Mouse (Mus musculus) hindbrain, embryonic 16.5 days (tissue): ENCODE data around the gene Ece1. TPM values are rescaled to one million over a fixed set of nuclear protein-coding genes. Genes with fewer than 3 reads are reported as not detected.

Experiments
- ATAC-seq: fragments of 200-750 bp; cut with Nextera tagmentation; 2 replicates; pipeline ENCODE4 v1.8.0; 2017; ENCODE audit warnings: moderate TSS enrichment, moderate library complexity
- H3K27ac ChIP-seq: fragments of 300-500 bp; sonication (generic); 2 replicates; pipeline ENCODE4 v1.5.1; 2014; ENCODE audit warnings: low read depth, mild to moderate bottlenecking, control low read depth, low read length, moderate library complexity
- H3K27me3 ChIP-seq: fragments of 300-500 bp; sonication (generic); replicated peaks from 2 replicates; pipeline ENCODE4 v1.6.1; 2014; ENCODE audit warnings: low read length; ENCODE audit not compliant: control insufficient read depth, insufficient read depth
- H3K36me3 ChIP-seq: fragments of 300-500 bp; sonication (generic); 2 replicates; pipeline ENCODE4 v1.6.1; 2014; ENCODE audit warnings: mild to moderate bottlenecking, low read length, moderate library complexity, mixed read lengths; ENCODE audit not compliant: control insufficient read depth, insufficient read depth
- H3K4me1 ChIP-seq: fragments of 300-500 bp; sonication (generic); 2 replicates; pipeline ENCODE4 v1.6.1; 2014; ENCODE audit warnings: low read depth, low read length; ENCODE audit not compliant: control insufficient read depth, insufficient read depth
- H3K4me2 ChIP-seq: fragments of 300-500 bp; sonication (generic); 2 replicates; pipeline ENCODE4 v1.6.1; 2014; ENCODE audit warnings: mild to moderate bottlenecking, low read length, control low read depth, moderate library complexity
- H3K4me3 ChIP-seq: fragments of 300-500 bp; sonication (generic); 2 replicates; pipeline ENCODE4 v1.5.1; 2014; ENCODE audit warnings: mild to moderate bottlenecking, low read length, control low read depth, moderate library complexity
- H3K9ac ChIP-seq: fragments of 300-500 bp; sonication (generic); 2 replicates; pipeline ENCODE4 v1.6.1; 2014; ENCODE audit warnings: low read depth, mild to moderate bottlenecking, control low read depth, low read length, moderate library complexity
- H3K9me3 ChIP-seq: fragments of 300-500 bp; sonication (generic); 2 replicates; pipeline ENCODE4 v1.6.1; 2014; ENCODE audit warnings: mild to moderate bottlenecking, low read length, moderate library complexity; ENCODE audit not compliant: control insufficient read depth
- WGBS: fragments of 180-500 bp; shearing (Covaris S2); extraction: QIAGEN DNeasy Blood & Tissue Kit; methylation state at CpG from one replicate; pipeline ENCODE4 v1.1.7; 2014; 5-methylcytosine and 5-hydroxymethylcytosine counted together
- polyA plus RNA-seq: library from polyadenylated mRNA; unstranded; fragments of >200 nt; fragmentation: Nextera tagmentation; extraction: Ambion mirVana; gene quantifications from 2 replicates; pipeline ENCODE4 v1.2.1, GENCODE M21; 2015

The Ece1 gene
- polyA plus RNA-seq, 1 experiment from 2014 or later: 18.5 TPM

GRCm38 (mm10) chr4:137870979-137871378, 8.9 kb downstream of the Ece1 start:
- no peak overlapping the region for H3K4me2 ChIP-seq
- H3K4me3 ChIP-seq: no peak overlapping the region
- WGBS: 82% methylated on average over 4 of the region's 4 CpGs
- no peak overlapping the region for H3K9ac ChIP-seq
- H3K9me3 ChIP-seq: no peaks in the 10 kb centered on the region
- no peaks in the 10 kb centered on the region for H3K27me3 ChIP-seq
- H3K4me1 ChIP-seq: peaks cover 29% of the 10 kb centered on the region
- H3K36me3 ChIP-seq: no peaks in the 10 kb centered on the region
- no peak overlapping the region for H3K27ac ChIP-seq
- ATAC-seq: no peak

GRCm38 (mm10) chr4:137871431-137871830, 9.4 kb downstream of the Ece1 start:
- no peak for ATAC-seq

GRCm38 (mm10) chr4:137874337-137874736, 12.3 kb downstream of the Ece1 start:
- peaks cover 21% of the 10 kb centered on the region for H3K4me1 ChIP-seq
- H3K4me3 ChIP-seq: no peak overlapping the region
- H3K4me2 ChIP-seq: no peak overlapping the region
- H3K27me3 ChIP-seq: no peaks in the 10 kb centered on the region
- ATAC-seq: no peak
- no peak overlapping the region for H3K27ac ChIP-seq
- H3K9me3 ChIP-seq: no peaks in the 10 kb centered on the region
- no peak overlapping the region for H3K9ac ChIP-seq
- WGBS: 18% methylated on average over 7 of the region's 7 CpGs
- no peaks in the 10 kb centered on the region for H3K36me3 ChIP-seq

More at GRCm38 (mm10) chr4:137871431-137871830, 9.4 kb downstream of the Ece1 start:
- no peaks in the 10 kb centered on the region for H3K27me3 ChIP-seq
- no peak overlapping the region for H3K4me3 ChIP-seq
- peaks cover 24% of the 10 kb centered on the region for H3K4me1 ChIP-seq
- no peak overlapping the region for H3K27ac ChIP-seq
- H3K36me3 ChIP-seq: no peaks in the 10 kb centered on the region
- no peak overlapping the region for H3K4me2 ChIP-seq
- WGBS: 91% methylated on average over 8 of the region's 8 CpGs
- no peaks in the 10 kb centered on the region for H3K9me3 ChIP-seq
- H3K9ac ChIP-seq: no peak overlapping the region

GRCm38 (mm10) chr4:137874826-137875225, 12.8 kb downstream of the Ece1 start:
- Histone ChIP-seq H3K27ac (no peak overlapping the region), H3K4me3 (no peak overlapping the region), H3K9me3 (no peaks in the 10 kb centered on the region), H3K27me3 (no peaks in the 10 kb centered on the region), H3K36me3 (no peaks in the 10 kb centered on the region), H3K4me2 (no peak overlapping the region), H3K9ac (no peak overlapping the region), H3K4me1 (peaks cover 19% of the 10 kb centered on the region)
- 57% methylated on average over 4 of the region's 4 CpGs for WGBS
- no peak for ATAC-seq

- Histone ChIP-seq H3K9ac (no peak overlapping the region), H3K36me3 (no peaks in the 10 kb centered on the region), H3K27me3 (no peaks in the 10 kb centered on the region), H3K4me1 (peaks cover 17% of the 10 kb centered on the region), H3K4me3 (no peak overlapping the region), H3K27ac (no peak overlapping the region), H3K9me3 (no peaks in the 10 kb centered on the region), H3K4me2 (no peak overlapping the region)
- 63% methylated on average over 9 of the region's 9 CpGs for WGBS
- no peak for ATAC-seq
These were observed 13.5 kb downstream of the Ece1 start for GRCm38 (mm10) chr4:137875466-137876092.

GRCm38 (mm10) chr4:137876834-137877233, 14.8 kb downstream of the Ece1 start:
- H3K27me3 ChIP-seq: no peaks in the 10 kb centered on the region
- peaks cover 17% of the 10 kb centered on the region for H3K4me1 ChIP-seq
- no peak for ATAC-seq
- WGBS: 29% methylated on average over 6 of the region's 6 CpGs
- no peak overlapping the region for H3K27ac ChIP-seq
- no peaks in the 10 kb centered on the region for H3K36me3 ChIP-seq
- no peak overlapping the region for H3K4me2 ChIP-seq
- no peak overlapping the region; the same call in 1 of the 2 replicates for H3K9ac ChIP-seq
- H3K4me3 ChIP-seq: no peak overlapping the region
- no peaks in the 10 kb centered on the region for H3K9me3 ChIP-seq

- 28% methylated on average over 2 of the region's 4 CpGs for WGBS
- no peak overlapping the region for H3K27ac ChIP-seq
- H3K4me1 ChIP-seq: peaks cover 17% of the 10 kb centered on the region
- H3K4me3 ChIP-seq: no peak overlapping the region
- H3K4me2 ChIP-seq: no peak overlapping the region
- no peaks in the 10 kb centered on the region for H3K36me3 ChIP-seq
- ATAC-seq: no peak
- H3K9ac ChIP-seq: no peak overlapping the region
- no peaks in the 10 kb centered on the region for H3K9me3 ChIP-seq
- no peaks in the 10 kb centered on the region for H3K27me3 ChIP-seq
These were observed 15.4 kb downstream of the Ece1 start for GRCm38 (mm10) chr4:137877432-137877881.

- Histone ChIP-seq H3K27ac (no peak overlapping the region), H3K9me3 (no peaks in the 10 kb centered on the region), H3K27me3 (no peaks in the 10 kb centered on the region), H3K36me3 (no peaks in the 10 kb centered on the region), H3K4me2 (no peak overlapping the region), H3K9ac (no peak overlapping the region), H3K4me3 (no peak overlapping the region), H3K4me1 (peaks cover 19% of the 10 kb centered on the region)
- ATAC-seq: no peak
- 79% methylated on average over 8 of the region's 8 CpGs for WGBS
These were observed 17.5 kb downstream of the Ece1 start for GRCm38 (mm10) chr4:137879383-137880156.

- peaks cover 12% of the 10 kb centered on the region for H3K4me1 ChIP-seq
- no peak overlapping the region for H3K27ac ChIP-seq
- no peak overlapping the region for H3K9ac ChIP-seq
- H3K9me3 ChIP-seq: no peaks in the 10 kb centered on the region
- 79% methylated on average over 8 of the region's 8 CpGs for WGBS
- H3K27me3 ChIP-seq: no peaks in the 10 kb centered on the region
- H3K4me2 ChIP-seq: no peak overlapping the region
- ATAC-seq: no peak
- no peak overlapping the region for H3K4me3 ChIP-seq
- H3K36me3 ChIP-seq: no peaks in the 10 kb centered on the region
These were observed 19.4 kb downstream of the Ece1 start for GRCm38 (mm10) chr4:137881445-137881844.
